Comparison of ENCODE assay signal across 26 mouse cellular contexts in the genomic region with DNA sequence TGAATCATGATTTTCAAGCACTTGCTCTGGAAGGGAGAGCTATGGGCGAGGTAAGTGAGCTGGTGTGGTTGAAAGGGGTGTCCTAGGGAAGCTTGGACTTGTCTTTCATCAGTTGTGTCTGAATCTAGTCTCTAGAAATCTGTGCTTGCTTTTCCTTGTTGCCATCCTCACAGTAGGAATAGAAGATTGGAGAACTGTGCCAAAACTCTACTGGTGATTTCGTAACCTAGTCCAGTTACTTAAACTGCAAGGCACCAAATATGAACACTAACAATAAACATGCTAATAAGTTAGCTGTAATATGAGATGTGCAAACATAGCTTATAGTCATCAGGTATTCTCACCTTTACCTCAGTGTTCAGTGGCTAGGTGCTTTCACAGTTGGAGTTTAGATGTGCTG. TPM values are rescaled to one million over a fixed set of nuclear protein-coding genes. Genes with fewer than 3 reads are reported as not detected.
DNase-seq lines count a peak whose midpoint lies in the region; ATAC-seq lines count a peak whose summit lies in the region.
"Had no signal": no experiment of that assay in that cellular context is flagged by ENCODE, and none has a peak within 500 bp of the region (broad histone marks: within the 10 kb centered on the region; RNA-seq: fewer than 3 reads in every experiment).

No protein-coding gene starts in this region.

- WGBS in liver, embryonic 13.5 days (ENCODE audit: insufficient replicate concordance), result 87% methylated on average over 2 of the region's 2 CpGs

- peaks cover 59% of the 10 kb centered on the region for H3K36me3 ChIP-seq in liver, embryonic 13.5 days

- 0 out of 2 replicates have a peak overlapping the region, but pooled peaks have one; percentile 31 for H3K27ac ChIP-seq in liver, embryonic 13.5 days
- H3K27ac ChIP-seq: embryonic facial prominence, embryonic 15.5 days; forebrain, embryonic 12.5 days; gastrocnemius, adult 2 months; heart, embryonic 10.5 days; hindbrain, embryonic 12.5 days had no signal

- no peaks in the 10 kb centered on the region for H3K27me3 ChIP-seq in liver, embryonic 13.5 days
- H3K27me3 ChIP-seq: embryonic facial prominence, embryonic 15.5 days; forebrain, embryonic 12.5 days; hindbrain, embryonic 12.5 days; Patski had no signal

- DNase-seq in cerebellum, adult 9-11 months, result peak; percentile 25
- DNase-seq in cerebellum, postnatal 25 days, result no peak
- no peak for DNase-seq in liver, embryonic 13.5 days
- DNase-seq in liver (no peak), NIH3T3 (ENCODE audit: low read depth) (peak; percentile 71)
- peak; percentile 40 for DNase-seq in fat pad, adult 2 months (ENCODE audit: extremely low read depth, low read depth, low spot score)
- no peak for DNase-seq in heart, adult 9 months (ENCODE audit: low spot score in 2 of 2)
- no peak for DNase-seq in gastrocnemius, postnatal 25 days
- DNase-seq: adrenal gland, adult 2 months; adrenal gland, postnatal 25 days; cerebellum, adult 11 months; embryo, embryonic 11 days; gastrocnemius, adult 2 months; gastrocnemius, postnatal 36 days; heart, adult 11 months; heart, postnatal 10 days; heart, postnatal 4 days had no signal

- H3K4me2 ChIP-seq in liver, embryonic 13.5 days, result no peak overlapping the region
- H3K4me2 ChIP-seq: embryonic facial prominence, embryonic 15.5 days; forebrain, embryonic 12.5 days; hindbrain, embryonic 12.5 days had no signal

- H3K9me3 ChIP-seq in liver, embryonic 13.5 days (replicated peaks), result no peaks in the 10 kb centered on the region
- H3K9me3 ChIP-seq: embryonic facial prominence, embryonic 15.5 days; forebrain, embryonic 12.5 days; heart, embryonic 10.5 days; hindbrain, embryonic 12.5 days had no signal

- ATAC-seq in liver, embryonic 13.5 days (ENCODE audit: low read depth), result no peak
- ATAC-seq: activated CD4-positive, CD25-positive, alpha-beta regulatory T cell, adult 4 months; forebrain, embryonic 16.5 days; hindbrain, embryonic 16.5 days; Patski had no signal

- H3K9ac ChIP-seq in liver, embryonic 13.5 days, result no peak overlapping the region
- H3K9ac ChIP-seq: embryonic facial prominence, embryonic 15.5 days; forebrain, embryonic 12.5 days; hindbrain, embryonic 12.5 days had no signal

- H3K4me1 ChIP-seq in liver, embryonic 13.5 days (replicated peaks), result peaks cover 70% of the 10 kb centered on the region
- H3K4me1 ChIP-seq: forebrain, embryonic 12.5 days; hindbrain, embryonic 12.5 days had no signal

- H3K4me3 ChIP-seq in liver, embryonic 13.5 days (replicated peaks), result no peak overlapping the region
- H3K4me3 ChIP-seq: embryonic facial prominence, embryonic 15.5 days; erythroblast, embryonic 14.5 days; forebrain, embryonic 12.5 days; gastrocnemius, adult 2 months; heart, embryonic 10.5 days; hindbrain, embryonic 12.5 days had no signal

RNA-seq across cellular contexts. Expression of a gene that starts 37.9 kb away (rescaled TPM):
- 29.7 and 36.1 TPM in 2 replicates for polyA plus RNA-seq in liver, embryonic 13.5 days (2015; fragmentation: Nextera tagmentation; extraction: Ambion mirVana)
- 10 to 100 TPM; 31.1 to 36.4 TPM for total RNA-seq in gastrocnemius, postnatal 25 days (2021)

Comparison
In these comparisons a context has a peak if more than half of its experiments do, and no peak if none do; other contexts are left out.
1. DNase-seq: peak in cerebellum, adult 9-11 months (single experiment), NIH3T3 (single experiment) and fat pad, adult 2 months (single experiment); none in cerebellum, postnatal 25 days (0 of 2), liver, embryonic 13.5 days (single experiment), liver (single experiment), heart, adult 9 months (0 of 2) and gastrocnemius, postnatal 25 days (single experiment).